Mouse (Mus musculus): ENCODE measurements around the gene Cfap45.

DNA sequence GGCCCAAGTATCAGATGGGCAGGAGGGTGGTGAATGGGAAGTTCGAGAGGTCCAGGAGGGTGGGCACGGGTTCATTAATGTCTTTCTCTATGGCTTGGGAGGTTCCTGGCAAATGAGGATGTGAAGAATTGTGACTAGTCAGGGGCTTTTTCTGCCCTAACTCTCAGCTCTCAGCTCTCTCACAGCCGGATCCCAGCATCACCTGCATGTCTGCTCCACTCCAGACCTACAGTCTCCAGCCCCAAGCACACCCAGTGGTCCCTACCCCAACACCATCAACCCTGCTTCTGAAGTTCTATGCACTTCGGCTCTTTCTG, 6.4 kb upstream of the Cfap45 start:
- TF ChIP-seq TAL1 (IDR thresholded peaks at IDR 0.05; ENCODE audit: low read length) (no peak), GATA1 (IDR thresholded peaks at IDR 0.05; ENCODE audit: low read length) (no peak)
